Mouse (Mus musculus) erythroblast, embryonic 14.5 days (primary cell): Measurements from ENCODE around the gene Imp3. TPM values are rescaled to one million over a fixed set of nuclear protein-coding genes. Genes with fewer than 3 reads are reported as not detected.

Experiments
- H3K27me3 ChIP-seq: 2 replicates; pipeline ENCODE4 v1.6.1; 2012; ENCODE audit warnings: inconsistent platforms; ENCODE audit not compliant: control insufficient read depth
- H3K36me3 ChIP-seq: 2 replicates; pipeline ENCODE4 v1.6.1; 2012; ENCODE audit warnings: mild to moderate bottlenecking, inconsistent platforms; ENCODE audit not compliant: control insufficient read depth
- H3K4me1 ChIP-seq: 2 replicates; pipeline ENCODE4 v1.6.1; 2012; ENCODE audit warnings: inconsistent platforms; ENCODE audit not compliant: control insufficient read depth
- H3K4me3 ChIP-seq: replicated peaks from 2 replicates; pipeline ENCODE3; 2012; ENCODE audit warnings: moderate library complexity, mild to moderate bottlenecking, inconsistent platforms
- H3K9me3 ChIP-seq: 2 replicates; pipeline ENCODE4 v1.6.1; 2012; ENCODE audit warnings: low read length, inconsistent platforms, mixed read lengths; ENCODE audit not compliant: control insufficient read depth
- GATA1 ChIP-seq: IDR thresholded peaks from 2 replicates; pipeline ENCODE4 v1.6.1; 2012; ENCODE audit warnings: low read length, inconsistent platforms, mixed read lengths
- TAL1 ChIP-seq: IDR thresholded peaks from 3 replicates; pipeline ENCODE4 v1.6.1; 2012; ENCODE audit warnings: low read length, inconsistent platforms, mixed read lengths
- polyA plus RNA-seq: library from polyadenylated mRNA; stranded (reverse); fragments of >175 nt; gene quantifications from 2 replicates; pipeline ENCODE4 v1.2.3, GENCODE M21; 2012

Imp3 gene
- 5.7 TPM in 2 replicates for polyA plus RNA-seq

GRCm38 (mm10) chr9:56937223-56938160 lies at the start of gene Imp3:
TSS of gene Imp3 (plus strand) at chr9:56937475.
- H3K4me1 ChIP-seq, result peaks cover 32% of the 10 kb centered on the region
- H3K27me3 ChIP-seq, result peaks cover 2% of the 10 kb centered on the region
- H3K9me3 ChIP-seq, result no peaks in the 10 kb centered on the region
- TF ChIP-seq GATA1 (no peak), TAL1 (no peak)
- H3K36me3 ChIP-seq, result peaks cover 20% of the 10 kb centered on the region
- H3K4me3 ChIP-seq, result peak within 1 kb of the TSS; percentile 76

GRCm38 (mm10) chr9:56887581-56887980 lies 49.7 kb upstream of the Imp3 start:
- peaks cover 4% of the 10 kb centered on the region for H3K4me1 ChIP-seq
- H3K27me3 ChIP-seq, result no peaks in the 10 kb centered on the region
- TF ChIP-seq GATA1 (no peak), TAL1 (no peak)
- no peaks in the 10 kb centered on the region for H3K9me3 ChIP-seq
- no peak overlapping the region for H3K4me3 ChIP-seq
- H3K36me3 ChIP-seq, result no peaks in the 10 kb centered on the region

DNA sequence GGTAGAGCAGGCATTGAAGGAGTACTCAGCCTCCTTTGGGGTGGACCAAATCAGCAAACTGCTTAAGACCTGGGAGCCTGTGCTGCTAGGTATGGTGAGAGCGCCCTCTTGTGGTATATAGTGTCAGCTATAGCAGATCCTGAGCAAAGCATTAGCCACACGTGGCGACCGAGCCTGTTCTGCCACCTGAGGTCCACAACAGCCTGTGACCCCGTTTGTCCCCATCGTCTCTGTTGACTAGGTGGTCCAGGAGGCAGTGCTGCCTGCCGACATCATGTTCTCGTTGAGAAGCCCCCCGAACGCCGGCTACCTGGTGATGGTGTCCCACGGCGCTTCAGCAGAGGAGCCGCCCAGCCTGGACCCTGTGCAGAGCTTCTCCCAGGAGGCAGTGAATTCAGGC lies 47.5 kb upstream of the Imp3 start:
- Histone ChIP-seq H3K9me3 (no peaks in the 10 kb centered on the region), H3K36me3 (no peaks in the 10 kb centered on the region), H3K4me3 (no peak overlapping the region), H3K4me1 (peaks cover 4% of the 10 kb centered on the region), H3K27me3 (no peaks in the 10 kb centered on the region)
- TF ChIP-seq GATA1, result no peak
- TF ChIP-seq TAL1, result no peak

GRCm38 (mm10) chr9:56890522-56891250 lies 46.6 kb upstream of the Imp3 start:
- TF ChIP-seq GATA1 (no peak), TAL1 (no peak)
- Histone ChIP-seq H3K27me3 (no peaks in the 10 kb centered on the region), H3K4me1 (peaks cover 4% of the 10 kb centered on the region), H3K36me3 (no peaks in the 10 kb centered on the region), H3K4me3 (no peak overlapping the region), H3K9me3 (no peaks in the 10 kb centered on the region)

- no peaks in the 10 kb centered on the region for H3K9me3 ChIP-seq
- TF ChIP-seq GATA1 (no peak), TAL1 (no peak)
- H3K27me3 ChIP-seq, result no peaks in the 10 kb centered on the region
- no peaks in the 10 kb centered on the region for H3K36me3 ChIP-seq
- H3K4me3 ChIP-seq, result no peak overlapping the region
- H3K4me1 ChIP-seq, result peaks cover 4% of the 10 kb centered on the region
These were observed 45.7 kb upstream of the Imp3 start for GRCm38 (mm10) chr9:56891517-56892011.

DNA sequence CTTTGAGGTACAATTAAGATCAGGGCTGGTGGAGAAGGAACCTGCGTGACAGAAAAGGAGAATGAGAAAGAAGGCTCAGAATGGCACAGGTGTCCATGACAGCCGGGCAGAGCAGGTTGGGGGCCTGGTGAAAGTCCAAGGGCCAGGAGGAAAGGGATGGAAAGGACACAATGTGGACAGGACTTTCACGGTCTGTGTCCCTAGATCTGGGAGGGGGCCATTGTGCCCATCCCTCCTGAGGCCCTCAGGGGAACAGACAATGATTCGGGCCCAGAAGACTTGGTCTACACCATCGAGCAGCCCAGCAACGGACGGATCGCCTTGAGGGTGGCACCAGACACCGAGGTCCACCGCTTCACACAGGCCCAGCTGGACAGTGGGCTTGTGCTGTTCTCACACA lies 45.2 kb upstream of the Imp3 start:
- Histone ChIP-seq H3K9me3 (no peaks in the 10 kb centered on the region), H3K27me3 (no peaks in the 10 kb centered on the region), H3K4me3 (no peak overlapping the region), H3K4me1 (peaks cover 4% of the 10 kb centered on the region), H3K36me3 (no peaks in the 10 kb centered on the region)
- TF ChIP-seq GATA1 (no peak), TAL1 (no peak)

DNA sequence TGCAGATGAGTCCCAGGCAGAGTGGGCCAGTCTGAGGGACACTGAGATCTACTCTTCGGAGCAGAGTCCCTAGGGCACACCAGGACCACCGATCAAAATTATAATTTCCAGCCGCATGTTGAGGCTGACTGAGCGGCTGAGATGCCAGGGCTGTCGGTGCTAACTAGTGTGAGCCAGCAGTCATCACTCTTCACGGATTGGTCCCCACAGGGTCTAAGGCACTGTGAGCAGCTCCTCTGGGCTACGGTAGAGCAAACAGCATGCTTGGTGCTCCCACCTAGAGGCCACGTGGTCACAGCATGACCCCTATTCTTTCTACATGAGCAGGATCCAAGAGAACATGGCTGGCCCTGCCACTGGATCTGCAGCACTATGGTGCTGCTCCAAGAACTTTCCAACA lies 44.0 kb upstream of the Imp3 start:
- no peak overlapping the region for H3K4me3 ChIP-seq
- H3K4me1 ChIP-seq, result peaks cover 4% of the 10 kb centered on the region
- H3K9me3 ChIP-seq, result no peaks in the 10 kb centered on the region
- no peak for TF ChIP-seq GATA1
- TF ChIP-seq TAL1, result no peak
- H3K27me3 ChIP-seq, result no peaks in the 10 kb centered on the region
- no peaks in the 10 kb centered on the region for H3K36me3 ChIP-seq

GRCm38 (mm10) chr9:56894006-56894405 lies 43.3 kb upstream of the Imp3 start:
- TF ChIP-seq TAL1, result no peak
- TF ChIP-seq GATA1, result no peak
- Histone ChIP-seq H3K9me3 (no peaks in the 10 kb centered on the region), H3K27me3 (no peaks in the 10 kb centered on the region), H3K4me1 (peaks cover 4% of the 10 kb centered on the region), H3K36me3 (no peaks in the 10 kb centered on the region), H3K4me3 (no peak overlapping the region)

DNA sequence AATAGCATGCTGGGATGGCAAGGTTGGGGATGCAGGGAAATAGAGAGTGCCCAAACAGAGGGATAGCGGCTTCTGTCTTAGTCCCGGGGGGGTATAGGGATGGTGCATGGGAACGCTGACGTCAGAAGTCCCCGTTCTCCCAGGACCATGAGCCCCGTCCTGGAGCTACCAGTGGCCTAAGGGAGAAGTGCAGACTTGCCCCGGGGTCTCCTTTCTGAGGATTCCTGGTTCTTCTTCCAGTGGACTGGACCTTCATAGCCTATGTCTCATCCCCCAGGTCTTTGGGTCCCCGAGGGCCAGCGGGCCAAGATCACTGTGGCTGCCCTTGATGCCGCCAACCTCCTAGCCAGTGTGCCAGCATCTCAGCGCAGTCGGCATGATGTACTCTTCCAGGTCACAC lies 40.5 kb upstream of the Imp3 start:
- H3K27me3 ChIP-seq, result no peaks in the 10 kb centered on the region
- TF ChIP-seq TAL1, result no peak
- TF ChIP-seq GATA1, result no peak

More for the DNA sequence above, 40.5 kb upstream of the Imp3 start:
- Histone ChIP-seq H3K4me1 (no peaks in the 10 kb centered on the region), H3K36me3 (no peaks in the 10 kb centered on the region), H3K4me3 (no peak overlapping the region), H3K9me3 (no peaks in the 10 kb centered on the region)
